Mouse (Mus musculus) erythroblast, embryonic 14.5 days (primary cell): ENCODE results near the gene Lmbrd2.

Experiments used
- GATA1 ChIP-seq: IDR thresholded peaks from 2 replicates; pipeline ENCODE4 v1.6.1; 2012; ENCODE audit warnings: low read length, inconsistent platforms, mixed read lengths
- TAL1 ChIP-seq: IDR thresholded peaks from 3 replicates; pipeline ENCODE4 v1.6.1; 2012; ENCODE audit warnings: low read length, inconsistent platforms, mixed read lengths

DNA sequence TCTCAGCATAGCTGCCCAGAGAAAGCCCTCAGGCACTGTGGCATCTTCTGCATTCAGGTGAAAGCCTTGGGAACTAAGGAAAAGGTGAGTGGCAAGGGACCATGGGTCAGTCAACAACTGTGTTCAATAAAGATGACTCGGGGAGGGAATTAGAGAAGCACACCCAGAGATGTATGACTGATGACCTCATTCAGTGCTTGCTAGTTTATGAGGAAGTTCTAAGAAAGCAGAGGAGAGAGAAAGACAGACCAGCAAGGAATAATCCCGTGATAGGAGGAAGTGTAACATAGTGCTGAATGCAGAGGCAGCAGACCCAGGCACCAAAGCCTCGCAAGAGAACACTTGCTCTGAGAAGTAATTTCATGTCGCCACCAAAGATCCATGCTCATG is 8.9 kb upstream of the Lmbrd2 start:
- TF ChIP-seq TAL1 = no peak
- no peak for TF ChIP-seq GATA1
